Mouse (Mus musculus): ENCODE results near the gene Etnk2. TPM values are rescaled to one million over a fixed set of nuclear protein-coding genes. Genes with fewer than 3 reads are reported as not detected.

The Etnk2 gene
- 0.14 and 0.18 TPM in 2 replicates for polyA plus RNA-seq (2015; fragmentation: Nextera tagmentation; extraction: Ambion mirVana)

DNA sequence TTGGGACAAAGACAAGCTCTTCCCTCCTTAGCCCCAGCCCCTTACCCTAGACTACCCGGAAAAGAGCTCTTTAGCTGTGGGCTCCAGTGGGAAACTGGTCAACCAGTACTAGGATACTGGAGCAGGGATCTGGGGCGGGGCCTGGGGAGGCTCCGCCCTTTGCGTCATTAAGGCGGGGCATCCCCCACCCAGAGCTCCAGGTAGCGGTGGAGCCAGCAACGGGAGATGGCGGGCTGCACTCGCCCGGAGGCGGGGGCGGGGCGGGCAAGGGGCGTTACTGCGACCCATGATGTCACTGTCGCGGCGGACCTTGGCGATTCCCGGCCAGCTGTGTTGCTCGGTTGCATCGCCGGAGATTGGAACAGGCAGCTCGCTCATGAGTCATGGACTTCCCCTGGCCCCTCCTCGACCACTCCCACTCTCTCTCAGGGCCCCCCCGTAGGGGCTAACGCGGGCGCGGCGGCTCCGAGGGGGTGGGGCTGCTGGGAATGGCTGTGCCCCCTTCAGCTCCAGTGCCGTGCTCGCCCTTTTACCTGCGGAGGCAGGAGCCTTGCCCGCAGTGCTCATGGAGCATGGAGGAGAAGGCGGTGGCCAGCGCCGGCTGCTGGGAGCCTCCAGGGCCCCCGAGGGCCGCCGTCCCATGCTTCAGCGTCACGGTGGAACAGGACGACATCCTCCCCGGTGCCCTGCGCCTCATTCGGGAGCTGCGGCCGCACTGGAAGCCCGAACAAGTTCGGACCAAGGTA is at the start of gene Etnk2:
TSS of gene Etnk2 (plus strand) at position 297 of the 746 bp plus-strand sequence.

DNA sequence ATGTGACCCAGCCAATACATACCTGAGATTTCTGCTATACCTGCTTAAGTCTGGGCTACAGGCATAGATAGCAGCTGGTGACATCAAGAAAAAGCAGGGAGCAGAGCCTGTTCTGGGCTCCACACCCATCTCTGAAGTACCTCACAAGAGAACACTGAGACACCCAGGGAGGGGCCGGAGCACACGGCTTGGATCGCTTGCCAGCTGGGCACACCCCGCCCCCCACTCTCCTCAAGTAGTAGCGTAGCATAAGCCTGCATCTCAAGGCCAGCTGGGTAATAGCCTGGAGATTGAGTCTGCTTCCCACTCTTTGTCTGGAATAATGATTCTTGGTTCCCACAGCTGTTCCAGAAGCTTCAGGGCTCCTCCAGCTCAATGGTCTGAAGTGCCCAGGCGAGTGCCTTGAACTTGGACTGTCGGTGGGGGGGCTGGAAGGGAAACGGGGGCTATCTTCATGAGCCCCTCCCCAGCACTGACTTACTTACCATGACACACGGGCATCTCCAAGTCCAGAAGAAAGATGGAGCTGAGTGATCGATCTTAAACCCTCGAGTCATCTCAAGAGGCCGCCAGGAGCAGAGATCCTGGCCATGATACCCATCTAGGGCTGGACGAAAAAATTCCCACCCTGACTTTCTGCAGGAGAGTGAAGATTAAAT is 42.0 kb upstream of the Etnk2 start, which contains the start of gene Kiss1:
TSS of gene Kiss1 (plus strand) at position 609 of the 659 bp plus-strand sequence.

DNA sequence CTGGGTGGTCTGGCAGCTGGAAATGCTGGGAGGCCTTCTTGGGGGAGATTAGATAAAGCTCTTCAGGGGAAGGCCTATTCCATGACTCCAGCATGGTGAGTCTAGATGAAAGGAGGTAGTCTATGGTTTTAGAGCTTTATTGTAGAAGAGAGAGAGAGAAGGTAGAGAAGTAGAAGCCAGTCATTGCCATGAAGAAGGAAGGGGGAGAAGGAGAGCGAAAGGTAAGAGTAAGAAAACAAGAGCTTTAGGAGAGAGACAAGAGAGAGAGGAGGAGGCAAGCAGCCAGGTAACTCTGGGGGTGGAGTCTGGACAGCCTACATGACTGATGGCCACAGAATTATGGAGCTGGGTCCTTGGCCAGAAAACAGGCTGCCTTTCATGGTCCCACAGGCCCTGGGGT is 13.2 kb upstream of the Etnk2 start, which contains the start of gene Ren1:
TSS of gene Ren1 (plus strand) at position 301 of the 400 bp plus-strand sequence.

DNA sequence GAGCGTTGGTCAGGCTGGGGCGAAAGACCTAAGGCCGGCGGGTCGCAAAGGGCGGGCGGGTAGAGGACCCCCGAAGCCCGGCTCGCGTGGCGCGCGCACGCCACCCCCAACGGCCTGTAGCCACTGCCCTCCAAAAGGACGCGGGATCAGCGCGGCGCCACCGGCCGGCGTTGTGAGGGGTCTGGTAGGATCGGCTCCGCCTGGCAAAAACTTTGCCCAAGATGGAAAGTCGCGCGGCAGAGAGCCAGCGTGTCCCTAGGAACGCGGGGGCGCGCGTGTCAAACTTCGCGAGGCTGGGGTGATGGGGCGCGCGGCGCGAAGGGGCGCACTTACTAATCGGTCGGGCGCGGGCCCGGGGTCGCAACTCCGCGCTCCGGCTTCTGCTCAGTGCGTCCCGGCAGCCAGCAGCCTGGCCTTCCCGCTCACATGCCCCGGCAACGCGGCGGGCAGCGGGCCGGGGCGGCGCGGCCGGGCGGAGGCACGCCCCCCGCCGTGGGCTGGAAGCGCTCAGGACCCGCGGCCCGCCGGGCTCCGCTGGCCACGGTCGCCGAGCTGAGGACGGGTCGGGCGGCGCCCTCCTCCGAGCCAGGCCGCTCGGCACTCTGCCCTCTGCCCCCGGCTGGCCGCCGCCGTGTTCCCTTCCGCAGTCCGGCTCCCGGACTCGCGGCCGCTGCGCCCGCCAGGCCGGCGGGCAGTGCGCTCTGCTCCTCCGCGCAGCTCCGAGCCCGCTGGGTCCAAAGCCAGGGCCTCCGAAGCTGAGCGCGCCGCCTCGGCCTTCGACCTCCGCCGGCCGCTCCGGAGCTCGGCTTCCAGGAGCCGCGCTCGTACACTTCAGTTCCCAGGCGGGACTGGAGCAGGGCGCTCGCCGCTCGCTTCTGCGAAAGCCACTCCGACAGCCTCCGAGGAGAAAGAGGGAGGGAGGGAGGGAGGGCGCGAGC is 60.4 kb downstream of the Etnk2 start, which contains the start of gene Sox13:
TSS of gene Sox13 (minus strand) at position 835 of the 938 bp plus-strand sequence.

Other genes starting within 250 kb of the Etnk2 start
- 35.1 and 35.7 TPM in 2 replicates for gene Ppp1r15b, start 232.4 kb upstream of the Etnk2 start, polyA plus RNA-seq (2015; fragmentation: Nextera tagmentation; extraction: Ambion mirVana)
- gene Plekha6, start 199.4 kb upstream of the Etnk2 start, polyA plus RNA-seq (2015; fragmentation: Nextera tagmentation; extraction: Ambion mirVana): 6.0 and 8.4 TPM in 2 replicates
- not detected in 2 replicates for gene Golt1a, start 53.8 kb upstream of the Etnk2 start, polyA plus RNA-seq (2015; fragmentation: Nextera tagmentation; extraction: Ambion mirVana)
- 0.53 TPM in 1 of 2 replicates, not detected in the other for gene Kiss1, start 41.7 kb upstream of the Etnk2 start, polyA plus RNA-seq (2015; fragmentation: Nextera tagmentation; extraction: Ambion mirVana)
- gene Ren1, start 13.1 kb upstream of the Etnk2 start, polyA plus RNA-seq (2015; fragmentation: Nextera tagmentation; extraction: Ambion mirVana): 6.9 and 7.2 TPM in 2 replicates
- 2.2 and 2.9 TPM in 2 replicates for gene Sox13, start 60.8 kb downstream of the Etnk2 start, polyA plus RNA-seq (2015; fragmentation: Nextera tagmentation; extraction: Ambion mirVana)
- 607 and 670 TPM in 2 replicates for gene Snrpe, start 246.7 kb downstream of the Etnk2 start, polyA plus RNA-seq (2015; fragmentation: Nextera tagmentation; extraction: Ambion mirVana)